Mouse (Mus musculus): ENCODE data around the gene Ms4a15.

Ms4a15 gene

GRCm38 (mm10) chr19:10993150-10993549 is at the start of gene Ms4a15:
Gene Ms4a15 (minus strand): TSS chr19:10993250.
- no peak for DNase-seq

GRCm38 (mm10) chr19:11037570-11037969 is 44.5 kb upstream of the Ms4a15 start:
- DNase-seq, result no peak

DNA sequence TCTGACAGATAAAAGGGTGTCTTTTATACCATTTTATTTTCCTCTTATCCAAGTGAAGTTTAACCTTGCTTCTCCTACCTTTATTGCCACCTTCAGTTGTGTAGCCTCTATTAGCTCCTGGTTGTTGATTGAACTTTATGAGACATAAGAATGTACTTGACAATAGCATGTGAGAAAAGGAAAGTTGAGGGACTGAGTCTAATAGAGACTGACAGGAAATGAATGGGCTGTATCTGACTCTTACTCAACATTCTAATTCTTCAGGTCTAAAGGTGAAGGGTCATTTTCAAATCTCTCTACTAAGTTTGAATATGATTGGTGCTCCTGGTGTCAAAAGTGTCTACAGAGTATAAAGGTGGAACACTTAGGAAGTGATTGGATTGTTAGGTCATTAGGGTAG is 29.3 kb upstream of the Ms4a15 start:
- no peak for DNase-seq

- DNase-seq, result no peak
Measured at GRCm38 (mm10) chr19:11017891-11018290, 24.8 kb upstream of the Ms4a15 start, which contains the start of gene Ms4a18. Gene Ms4a18 (minus strand): TSS chr19:11018031.

GRCm38 (mm10) chr19:11017251-11017650 is 24.2 kb upstream of the Ms4a15 start:
- no peak for DNase-seq

- no peak for DNase-seq
Measured at GRCm38 (mm10) chr19:11015998-11016397, 22.9 kb upstream of the Ms4a15 start.

GRCm38 (mm10) chr19:11015468-11015867 is 22.4 kb upstream of the Ms4a15 start:
- DNase-seq, result no peak

- DNase-seq, result no peak
Measured at GRCm38 (mm10) chr19:10991911-10992310, 1.1 kb downstream of the Ms4a15 start.

DNA sequence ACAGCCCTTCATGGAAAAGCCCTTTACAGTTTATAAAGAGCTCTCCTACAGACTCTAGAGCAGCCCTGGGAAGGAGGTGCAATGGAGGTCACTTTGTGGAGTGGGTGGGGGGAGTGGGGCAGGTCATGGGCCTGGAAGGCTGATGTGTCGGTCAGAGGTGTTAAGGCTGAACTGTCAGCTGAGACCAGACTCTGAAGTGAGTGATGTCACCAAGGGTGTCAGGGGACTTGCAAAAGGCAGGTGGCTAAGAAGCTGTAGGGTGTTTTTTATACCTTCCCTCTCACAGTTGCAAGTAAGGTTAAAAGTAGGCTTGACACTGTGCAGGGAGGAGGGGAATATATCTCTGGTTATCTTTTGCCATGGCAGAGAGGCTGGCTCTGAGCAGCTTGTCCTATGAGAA is 2.3 kb downstream of the Ms4a15 start:
- DNase-seq, result no peak

DNA sequence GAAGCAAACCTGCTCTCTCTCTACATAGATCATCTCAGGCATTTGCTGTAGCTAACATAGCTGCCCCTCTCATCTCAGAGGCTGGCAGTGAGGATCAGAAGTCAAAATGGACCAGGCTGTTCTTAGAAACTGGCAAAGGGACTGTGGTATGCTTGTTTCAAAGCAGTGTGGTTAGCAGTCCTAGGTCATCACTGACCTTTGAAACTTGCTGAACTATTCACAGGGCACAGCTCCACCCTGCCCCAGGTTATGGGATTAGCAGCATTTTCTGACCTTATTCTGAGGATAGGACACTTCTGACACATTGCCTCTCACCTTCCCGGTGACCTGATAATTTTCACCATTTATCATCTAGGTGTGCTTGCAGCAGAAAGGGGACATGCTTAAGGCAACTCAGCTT is 4.5 kb downstream of the Ms4a15 start:
- no peak for DNase-seq

DNA sequence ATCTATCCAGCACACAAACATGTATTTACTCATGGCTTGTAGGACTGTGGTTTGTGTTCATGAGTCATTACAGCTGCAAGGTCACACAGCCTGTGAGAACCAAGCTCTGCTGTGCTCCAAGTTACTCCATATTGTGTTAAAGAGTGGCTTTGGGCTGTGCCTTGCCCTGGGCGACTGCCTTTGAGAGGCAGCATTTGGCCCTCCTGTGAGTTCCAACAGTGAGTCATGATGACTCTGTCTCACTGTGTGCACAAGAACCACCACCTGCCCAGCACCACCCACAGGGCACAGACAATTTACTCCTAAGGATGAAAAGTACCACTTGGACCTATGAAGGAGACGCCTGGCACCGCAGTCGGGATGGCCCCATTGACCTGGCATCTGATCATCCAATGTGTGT is 7.2 kb downstream of the Ms4a15 start:
- DNase-seq, result no peak

DNA sequence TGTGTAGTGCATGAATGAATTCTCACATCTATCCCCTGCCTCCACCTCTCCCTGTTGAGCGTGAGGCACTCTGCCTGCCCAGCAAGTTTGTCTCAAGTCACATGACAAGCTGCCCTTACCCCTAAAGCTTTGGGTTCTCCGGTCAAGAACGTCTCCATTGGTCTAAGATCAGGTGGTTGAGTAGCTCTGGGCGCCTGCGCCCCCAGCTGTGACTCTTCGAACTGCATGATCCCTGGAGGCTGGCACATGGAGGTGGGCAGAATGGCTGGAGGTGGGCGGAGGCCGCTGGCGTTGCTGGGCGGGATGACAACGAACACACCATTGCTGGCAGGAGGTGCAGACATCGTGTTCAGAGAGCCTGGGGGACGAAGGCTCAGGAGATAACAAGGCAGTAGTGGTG is 8.5 kb downstream of the Ms4a15 start:
- DNase-seq, result no peak

- DNase-seq, result peak; percentile 18
Measured at GRCm38 (mm10) chr19:10983146-10983545, 9.9 kb downstream of the Ms4a15 start.

DNA sequence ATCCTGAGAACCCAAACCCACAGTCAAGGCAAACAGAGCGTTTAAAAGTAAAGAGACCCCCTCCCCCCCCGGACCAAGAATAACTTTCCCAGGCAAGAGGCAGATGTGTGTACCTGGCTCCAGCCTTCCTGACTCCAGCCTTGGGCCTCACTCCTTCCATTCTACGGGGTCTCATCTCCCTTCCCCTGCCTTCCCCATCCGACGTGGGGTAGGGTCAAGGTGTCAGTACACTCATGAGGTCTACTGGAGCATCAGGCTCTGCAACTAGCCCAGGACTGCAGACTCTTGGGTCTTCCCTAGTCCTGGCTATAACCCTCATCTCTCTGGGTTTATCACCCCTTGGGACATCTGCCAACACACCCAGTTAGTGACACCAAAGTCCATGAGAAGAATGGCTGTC is 12.8 kb downstream of the Ms4a15 start:
- DNase-seq, result no peak

- peak; percentile 68 for DNase-seq
Measured at GRCm38 (mm10) chr19:10979184-10980168, 13.6 kb downstream of the Ms4a15 start.

DNA sequence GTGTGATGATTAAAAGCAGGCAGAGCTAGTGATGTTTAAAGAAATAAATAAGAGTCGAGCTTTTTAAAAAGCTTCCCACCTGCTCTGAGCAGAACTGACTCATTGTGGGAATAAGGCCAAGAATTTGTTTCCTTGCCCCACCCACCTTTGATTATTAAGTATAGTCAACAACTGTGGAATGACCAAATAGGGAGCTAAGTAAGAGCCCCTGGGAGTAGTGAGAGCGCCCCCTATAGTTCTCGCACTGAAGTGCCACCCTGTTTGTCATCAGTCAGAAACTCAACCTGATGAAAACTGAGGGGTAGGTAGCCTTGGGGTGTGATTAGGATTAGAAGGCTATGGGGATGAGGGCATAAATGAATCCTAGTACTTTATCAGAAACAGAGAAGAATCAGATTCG is 16.7 kb downstream of the Ms4a15 start:
- no peak for DNase-seq

GRCm38 (mm10) chr19:10975187-10975586 is 17.9 kb downstream of the Ms4a15 start:
- DNase-seq, result no peak

DNA sequence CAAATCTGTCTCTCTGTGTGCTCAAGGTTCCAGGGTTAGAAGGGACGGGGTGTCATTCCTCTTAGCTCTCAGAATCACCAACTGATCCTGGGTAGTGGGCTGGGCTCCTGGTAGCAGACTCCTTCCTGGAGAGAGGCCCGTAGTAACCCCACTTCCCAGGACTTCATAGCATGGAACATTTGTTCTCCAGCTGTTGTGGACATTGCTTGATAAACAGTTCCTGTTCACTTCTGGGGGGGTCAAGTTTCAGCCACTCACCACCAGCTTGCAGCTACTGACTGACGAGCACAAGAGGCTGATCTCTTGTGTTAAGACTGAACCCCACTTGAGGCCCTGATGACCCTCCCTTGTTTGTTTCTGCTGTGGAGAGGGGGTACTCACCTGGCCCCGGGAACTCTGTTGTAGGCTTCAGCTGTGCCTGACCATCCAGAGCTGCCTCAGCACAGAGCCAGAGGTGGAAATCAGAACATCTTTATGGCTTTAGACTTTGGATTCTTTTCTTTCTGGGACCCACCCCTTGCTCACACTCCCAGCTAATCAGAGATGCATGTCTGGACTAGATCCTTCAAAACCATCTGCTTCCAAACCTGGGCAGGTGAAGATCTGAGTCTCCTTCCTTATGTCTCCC is 18.7 kb downstream of the Ms4a15 start, which contains the start of gene Ms4a10:
Gene Ms4a10 (minus strand): TSS at position 433 of the 628 bp plus-strand sequence.
- no peak for DNase-seq

DNA sequence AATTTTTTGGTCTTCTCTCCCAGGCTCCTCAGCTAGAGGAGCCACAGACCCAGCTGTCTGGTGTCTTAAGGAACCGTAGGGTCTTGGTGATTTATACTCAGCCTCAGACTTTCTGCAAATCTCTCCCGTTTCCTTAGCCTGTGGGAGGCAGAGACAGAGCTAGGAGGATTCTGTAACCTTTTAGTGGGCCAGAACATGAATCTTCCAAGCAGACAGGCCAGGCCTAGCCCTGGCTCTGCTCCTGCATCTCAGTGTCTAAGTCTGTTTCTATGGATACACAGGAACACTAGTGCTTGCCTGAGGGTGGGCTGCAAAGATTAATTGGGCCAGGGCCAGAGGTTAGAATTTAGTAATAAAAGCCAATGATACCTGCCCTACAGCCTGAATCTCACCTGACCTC is 19.9 kb downstream of the Ms4a15 start:
- DNase-seq, result no peak

DNA sequence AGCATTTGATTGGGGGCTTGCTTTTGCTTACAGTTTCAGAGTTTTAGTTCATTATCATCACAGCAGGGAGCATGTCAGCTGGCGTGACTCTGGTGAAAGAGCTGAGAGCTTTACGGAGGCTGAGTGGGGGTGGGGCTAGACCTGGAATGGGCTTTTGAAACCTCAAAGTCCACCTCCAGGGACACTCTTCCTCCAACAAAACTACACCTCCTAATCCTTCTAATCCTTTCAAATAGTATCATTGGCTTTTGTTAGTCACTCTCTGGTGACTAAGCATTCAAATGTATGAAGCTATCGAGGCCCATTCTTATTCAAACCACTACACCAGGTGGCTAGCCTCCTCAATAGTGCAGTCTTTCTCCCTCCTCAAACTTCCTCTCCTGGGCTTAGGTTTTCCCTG is 20.4 kb downstream of the Ms4a15 start:
- no peak for DNase-seq

- no peak for DNase-seq
Measured at GRCm38 (mm10) chr19:10970457-10970856, 22.6 kb downstream of the Ms4a15 start.

GRCm38 (mm10) chr19:10968578-10968977 is 24.5 kb downstream of the Ms4a15 start:
- no peak for DNase-seq

DNA sequence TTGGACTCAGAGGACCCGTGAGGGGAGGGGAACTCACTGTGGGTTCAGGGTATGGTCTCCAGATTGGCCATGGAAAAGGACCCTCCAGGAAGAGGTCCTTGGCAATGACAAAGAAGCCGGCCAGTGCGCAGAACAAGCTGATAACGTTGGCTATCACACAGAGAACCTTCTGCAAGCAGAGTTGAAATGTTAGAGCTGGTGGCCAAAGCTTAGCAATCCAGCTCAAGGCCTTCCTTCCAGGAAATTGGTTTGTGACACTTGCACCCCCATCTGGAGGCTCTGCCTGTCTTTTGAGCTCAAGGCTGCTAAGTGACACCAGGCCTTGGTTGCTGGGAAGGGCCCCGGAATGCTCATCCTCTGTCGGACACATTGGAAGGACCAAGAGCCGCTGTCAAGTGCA is 27.3 kb downstream of the Ms4a15 start:
- no peak for DNase-seq

GRCm38 (mm10) chr19:10959978-10960346 is 33.1 kb downstream of the Ms4a15 start:
- no peak for DNase-seq

Measured in right cerebral cortex, adult 18-20 months (tissue).